Mouse (Mus musculus): ENCODE measurements around the gene Zfp319.
A peak's percentile ranks its signal among the peaks of the same experiment; 100 is the strongest.
"Not testable (repeated sequence)": the region's sequence is repeated elsewhere in the genome, so short reads cannot be mapped to it uniquely, and the experiment has no call there.

Gene Zfp319

GRCm38 (mm10) chr8:95331720-95332436, at the start of gene Zfp319, which contains the start of gene Usb1:
Gene Zfp319 (minus strand): TSS chr8:95331950.
Gene Usb1 (plus strand): TSS chr8:95332284.
- DNase-seq (ENCODE audit: low read depth, low spot score), result peak; percentile 94

- no peak for DNase-seq (ENCODE audit: low read depth, low spot score)
Measured at GRCm38 (mm10) chr8:95380953-95381352, 49.2 kb upstream of the Zfp319 start.

- not testable (repeated sequence) for DNase-seq (ENCODE audit: low read depth, low spot score)
Measured at GRCm38 (mm10) chr8:95378928-95379327, 47.2 kb upstream of the Zfp319 start.

GRCm38 (mm10) chr8:95377863-95378291, 46.1 kb upstream of the Zfp319 start:
- DNase-seq (ENCODE audit: low read depth, low spot score), result no peak

- no peak for DNase-seq (ENCODE audit: low read depth, low spot score)
Measured at GRCm38 (mm10) chr8:95377101-95377500, 45.4 kb upstream of the Zfp319 start.

- no peak for DNase-seq (ENCODE audit: low read depth, low spot score)
Measured at GRCm38 (mm10) chr8:95376309-95376999, 44.7 kb upstream of the Zfp319 start.

GRCm38 (mm10) chr8:95375374-95375930, 43.7 kb upstream of the Zfp319 start:
- DNase-seq (ENCODE audit: low read depth, low spot score), result no peak

GRCm38 (mm10) chr8:95374429-95374828, 42.7 kb upstream of the Zfp319 start:
- no peak for DNase-seq (ENCODE audit: low read depth, low spot score)

- DNase-seq (ENCODE audit: low read depth, low spot score), result no peak
Measured at GRCm38 (mm10) chr8:95373389-95374002, 41.7 kb upstream of the Zfp319 start.

GRCm38 (mm10) chr8:95369581-95370326, 38.0 kb upstream of the Zfp319 start:
- DNase-seq (ENCODE audit: low read depth, low spot score), result peak; percentile 77

- DNase-seq (ENCODE audit: low read depth, low spot score), result no peak
Measured at GRCm38 (mm10) chr8:95363849-95364248, 32.1 kb upstream of the Zfp319 start.

GRCm38 (mm10) chr8:95362272-95362671, 30.5 kb upstream of the Zfp319 start:
- DNase-seq (ENCODE audit: low read depth, low spot score), result no peak

- no peak for DNase-seq (ENCODE audit: low read depth, low spot score)
Measured at GRCm38 (mm10) chr8:95361016-95361341, 29.2 kb upstream of the Zfp319 start.

- DNase-seq (ENCODE audit: low read depth, low spot score), result no peak
Measured at GRCm38 (mm10) chr8:95360181-95361015, 28.6 kb upstream of the Zfp319 start.

GRCm38 (mm10) chr8:95358550-95359411, 27.0 kb upstream of the Zfp319 start:
- no peak for DNase-seq (ENCODE audit: low read depth, low spot score)

- DNase-seq (ENCODE audit: low read depth, low spot score), result no peak
Measured at GRCm38 (mm10) chr8:95354606-95355005, 22.9 kb upstream of the Zfp319 start.

- no peak for DNase-seq (ENCODE audit: low read depth, low spot score)
Measured at GRCm38 (mm10) chr8:95352871-95353866, 21.4 kb upstream of the Zfp319 start.

- DNase-seq (ENCODE audit: low read depth, low spot score), result no peak
Measured at GRCm38 (mm10) chr8:95352151-95352870, 20.6 kb upstream of the Zfp319 start, which contains the start of gene Mmp15. Gene Mmp15 (plus strand): TSS chr8:95352268.

Data from CD4-positive helper T cell, adult 2 months (primary cell).